Comparison of ENCODE assay signal across 1 mouse cellular context in the genomic region with DNA sequence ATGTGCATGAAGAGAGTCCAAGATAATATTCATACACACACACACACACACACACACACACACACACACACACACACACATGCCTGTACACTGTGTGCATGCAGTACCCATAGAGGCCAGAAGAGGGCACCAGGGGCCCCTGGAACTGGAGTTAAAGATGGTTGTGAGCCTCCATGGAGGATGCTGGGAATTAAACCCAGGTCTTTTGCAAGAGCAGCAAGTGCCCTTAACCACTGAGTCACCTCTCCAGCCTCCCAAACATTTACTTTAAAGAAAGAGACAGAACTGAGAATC.
TF ChIP-seq lines count a peak whose summit lies in the region.

No protein-coding gene starts in this region.

TF ChIP-seq in MEL, 35 proteins besides CTCF, POLR2A, EP300 and RAD21:
- no peak for TF ChIP-seq GATA1 (IDR thresholded peaks at IDR 0.05; ENCODE audit: low read depth, low read length)
- no peak for TF ChIP-seq ZC3H11A (IDR thresholded peaks at IDR 0.05; ENCODE audit: low read depth, low read length)
- TF ChIP-seq POLR2AphosphoS5 (IDR thresholded peaks at IDR 0.05; ENCODE audit: borderline replicate concordance, low read depth, low read length), result no peak
- no peak for TF ChIP-seq POLR2AphosphoS2 (IDR thresholded peaks at IDR 0.05; ENCODE audit: low read length)
- no peak for TF ChIP-seq TCF12 (IDR thresholded peaks at IDR 0.05; ENCODE audit: low read depth, low read length)
- TF ChIP-seq ZMIZ1 (IDR thresholded peaks at IDR 0.05; ENCODE audit: low read depth, low read length), result no peak
- TF ChIP-seq CHD1 (IDR thresholded peaks at IDR 0.05; ENCODE audit: low read depth, low read length), result no peak
- no peak for TF ChIP-seq HCFC1 (IDR thresholded peaks at IDR 0.05; ENCODE audit: low read depth, low read length)
- TF ChIP-seq SMC3 (IDR thresholded peaks at IDR 0.05; ENCODE audit: low read depth, low read length), result no peak
- no peak for TF ChIP-seq MYB (IDR thresholded peaks at IDR 0.05; ENCODE audit: low read depth, low read length)
- no peak for TF ChIP-seq MAX (IDR thresholded peaks at IDR 0.05; ENCODE audit: low read length)
- no peak for TF ChIP-seq KAT2A (conservative IDR thresholded peaks at IDR 0.05; ENCODE audit: low read depth, low read length)
- no peak for TF ChIP-seq UBTF (IDR thresholded peaks at IDR 0.05; ENCODE audit: borderline replicate concordance, insufficient read depth, low read depth, low read length)
- no peak for TF ChIP-seq ZKSCAN1 (IDR thresholded peaks at IDR 0.05; ENCODE audit: low read depth, low read length)
- no peak for TF ChIP-seq MAZ (IDR thresholded peaks at IDR 0.05; ENCODE audit: low read depth, low read length)
- TF ChIP-seq JUND (IDR thresholded peaks at IDR 0.05; ENCODE audit: low read depth, low read length), result no peak
- no peak for TF ChIP-seq ETS1 (IDR thresholded peaks at IDR 0.05; ENCODE audit: low read depth, low read length)
- no peak for TF ChIP-seq USF1 (IDR thresholded peaks at IDR 0.05; ENCODE audit: low read depth, low read length)
- no peak for TF ChIP-seq SIN3A (IDR thresholded peaks at IDR 0.05; ENCODE audit: low read length)
TF ChIP-seq in MEL: peak in this region for 0.
